Mouse (Mus musculus) layer of hippocampus, adult 11-12 months (tissue): Measurements from ENCODE around the gene Ccdc70.
"Not testable (repeated sequence)": the region's sequence is repeated elsewhere in the genome, so short reads cannot be mapped to it uniquely, and the experiment has no call there.

Experiments used
- DNase-seq: peaks from one replicate; pipeline ENCODE4 v3.0.0; 2022; ENCODE audit warnings: low spot score

Gene Ccdc70

DNA sequence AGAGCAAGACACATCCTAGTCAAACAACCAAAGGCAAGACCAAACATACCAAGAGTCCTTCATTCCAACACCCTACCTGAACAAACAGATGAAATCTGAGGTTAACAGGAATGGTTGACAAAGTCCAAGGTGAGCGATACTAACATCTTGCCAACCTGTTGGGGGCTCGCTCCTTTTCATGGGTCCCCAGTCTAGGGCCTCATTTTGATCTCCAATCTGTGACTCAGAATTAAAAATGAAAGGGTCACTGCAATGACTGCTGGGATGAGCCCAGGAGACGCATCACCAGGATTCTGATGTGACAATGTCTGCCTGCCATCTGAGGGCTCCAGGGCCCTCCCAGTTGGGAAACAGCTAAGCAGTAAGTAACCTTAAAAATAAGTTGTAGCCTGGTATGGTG lies at the start of gene Ccdc70:
TSS of gene Ccdc70 (plus strand) at position 301 of the 400 bp plus-strand sequence.
- DNase-seq = no peak

- DNase-seq = not testable (repeated sequence)
Observed at GRCm38 (mm10) chr8:21930754-21931153, 38.8 kb upstream of the Ccdc70 start.

DNA sequence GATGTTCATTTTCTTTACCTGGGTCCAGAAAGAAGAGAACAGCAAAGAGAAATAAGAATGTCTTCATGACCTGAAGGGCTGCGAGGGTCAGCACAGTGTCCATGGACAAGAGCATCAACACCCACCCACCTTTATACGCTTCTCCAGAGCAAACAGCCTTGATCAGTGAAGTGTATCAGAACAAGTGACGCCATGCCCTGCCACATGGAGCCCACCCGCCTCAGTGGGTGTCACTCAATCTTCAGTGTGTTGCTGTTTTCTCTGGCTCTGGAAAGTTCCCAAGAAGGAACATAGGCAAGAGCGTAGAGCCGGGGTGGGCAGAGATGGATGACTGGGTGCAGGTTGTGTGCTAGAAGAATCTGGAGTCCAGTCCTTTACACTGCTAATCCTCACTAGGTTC lies 37.0 kb upstream of the Ccdc70 start, which contains the start of gene Defb15:
TSS of gene Defb15 (minus strand) at position 101 of the 400 bp plus-strand sequence.
- no peak for DNase-seq

GRCm38 (mm10) chr8:21938052-21938451 lies 31.5 kb upstream of the Ccdc70 start, which contains the start of gene Defb35:
TSS of gene Defb35 (plus strand) at chr8:21938352.
- DNase-seq = not testable (repeated sequence)

GRCm38 (mm10) chr8:21946462-21946861 lies 23.1 kb upstream of the Ccdc70 start, which contains the start of gene Defb13:
TSS of gene Defb13 (plus strand) at chr8:21946762.
- no peak for DNase-seq

DNA sequence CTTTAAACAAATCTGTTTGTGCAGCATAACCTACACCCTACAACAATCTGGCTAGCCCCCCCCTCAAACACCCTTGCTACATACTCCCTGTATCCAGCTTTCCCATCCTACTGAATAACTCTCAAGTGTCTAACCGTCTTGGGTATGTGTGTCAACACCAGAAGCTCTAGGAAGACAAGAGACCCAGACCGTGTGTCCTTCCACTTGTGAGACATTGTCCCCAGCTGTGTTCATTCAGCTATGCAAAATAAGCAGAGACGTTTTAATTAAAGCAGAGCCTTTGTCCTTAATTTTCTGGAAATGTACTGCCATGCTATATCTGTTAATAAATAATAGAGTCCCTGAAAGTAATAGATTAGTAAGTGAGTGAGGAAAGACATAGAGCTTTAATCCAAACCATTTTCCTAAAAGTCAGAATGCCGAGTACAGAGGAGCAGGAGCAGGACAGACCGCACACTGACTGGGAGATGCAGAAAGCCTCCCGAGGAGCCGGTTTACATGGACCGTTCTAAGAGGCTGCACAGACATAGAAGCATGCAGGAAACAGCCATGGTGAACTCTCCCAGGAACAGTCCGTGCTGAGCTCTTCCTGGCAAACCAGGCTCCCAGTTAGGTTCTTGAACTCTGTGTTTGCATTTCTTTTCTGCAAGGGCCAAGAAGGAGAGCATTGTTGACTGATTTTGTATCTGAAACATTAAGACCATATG lies 22.1 kb upstream of the Ccdc70 start:
- DNase-seq = no peak

- DNase-seq = peak; percentile 45
Observed at GRCm38 (mm10) chr8:21955321-21955720, 14.3 kb upstream of the Ccdc70 start.

- DNase-seq = no peak
Observed at GRCm38 (mm10) chr8:21956336-21956735, 13.2 kb upstream of the Ccdc70 start.

- DNase-seq = no peak
Observed at GRCm38 (mm10) chr8:21958414-21958813, 11.2 kb upstream of the Ccdc70 start, which contains the start of gene Fam90a1a. TSS of gene Fam90a1a (plus strand) at chr8:21958714.

- DNase-seq = no peak
Observed at GRCm38 (mm10) chr8:21966646-21967045, 2.9 kb upstream of the Ccdc70 start.

DNA sequence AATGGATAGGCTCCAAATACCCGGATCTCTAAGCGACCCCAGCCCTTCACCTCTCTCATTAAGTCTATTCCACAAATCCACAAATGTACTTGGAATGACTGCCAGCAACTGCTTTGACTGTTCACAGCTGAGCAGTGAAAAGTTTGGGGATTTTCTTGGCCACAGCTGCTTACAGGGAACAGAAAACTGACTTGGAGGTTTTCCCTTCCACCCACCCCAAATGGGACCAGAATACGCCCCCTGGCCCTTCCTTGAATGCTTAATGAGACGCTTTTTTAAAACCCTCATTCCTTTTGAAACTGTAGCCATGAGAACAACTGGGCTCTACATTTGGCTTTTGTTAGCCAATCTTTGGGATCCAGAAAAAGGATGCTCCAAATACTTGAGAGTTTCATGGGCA lies 8.6 kb downstream of the Ccdc70 start:
- DNase-seq = peak; percentile 35

- DNase-seq = peak; percentile 27
Observed at GRCm38 (mm10) chr8:21981664-21982337, 12.2 kb downstream of the Ccdc70 start.

- peak; percentile 68 for DNase-seq
Observed at GRCm38 (mm10) chr8:21992184-21992583, 22.6 kb downstream of the Ccdc70 start.

GRCm38 (mm10) chr8:21995181-21995580 lies 25.6 kb downstream of the Ccdc70 start:
- DNase-seq = no peak

- DNase-seq = no peak
Observed at GRCm38 (mm10) chr8:22004750-22005522, 35.4 kb downstream of the Ccdc70 start.

GRCm38 (mm10) chr8:22006423-22006822 lies 36.8 kb downstream of the Ccdc70 start:
- DNase-seq = no peak

GRCm38 (mm10) chr8:22009403-22009802 lies 39.8 kb downstream of the Ccdc70 start:
- DNase-seq = no peak

DNA sequence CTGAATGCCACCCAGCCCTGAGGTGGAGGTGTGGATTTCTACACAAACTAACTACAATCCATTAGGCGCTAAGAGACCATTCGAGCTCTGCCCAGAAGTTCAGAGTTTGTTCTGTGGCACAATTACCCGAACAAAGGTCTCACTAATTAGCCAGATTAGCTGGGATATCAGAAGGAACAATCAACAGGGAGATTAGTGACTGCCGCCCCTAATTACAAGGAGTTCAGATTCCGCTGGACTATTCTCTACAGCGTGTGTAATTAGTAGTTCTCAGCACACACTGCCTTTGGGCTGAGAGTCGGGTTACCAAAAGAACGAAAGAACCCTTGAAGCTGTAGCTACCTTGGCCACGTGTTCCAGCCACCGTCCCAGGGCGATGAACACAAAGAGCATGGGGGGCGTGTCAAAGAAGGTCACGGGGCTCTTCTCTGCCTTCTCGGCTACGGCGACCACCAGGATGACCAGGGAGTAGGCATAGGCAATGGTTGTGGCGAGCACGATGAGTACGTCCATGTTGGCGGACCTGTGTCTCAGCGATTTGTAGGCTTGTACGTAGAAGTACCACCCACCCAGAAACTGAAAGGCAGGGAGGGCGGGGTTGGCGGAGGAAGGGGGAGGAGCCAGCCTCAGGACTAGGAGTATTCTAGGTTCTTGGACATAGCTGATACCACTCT lies 43.6 kb downstream of the Ccdc70 start:
- DNase-seq = no peak

- no peak for DNase-seq
Observed at GRCm38 (mm10) chr8:22017731-22018130, 48.2 kb downstream of the Ccdc70 start.

DNA sequence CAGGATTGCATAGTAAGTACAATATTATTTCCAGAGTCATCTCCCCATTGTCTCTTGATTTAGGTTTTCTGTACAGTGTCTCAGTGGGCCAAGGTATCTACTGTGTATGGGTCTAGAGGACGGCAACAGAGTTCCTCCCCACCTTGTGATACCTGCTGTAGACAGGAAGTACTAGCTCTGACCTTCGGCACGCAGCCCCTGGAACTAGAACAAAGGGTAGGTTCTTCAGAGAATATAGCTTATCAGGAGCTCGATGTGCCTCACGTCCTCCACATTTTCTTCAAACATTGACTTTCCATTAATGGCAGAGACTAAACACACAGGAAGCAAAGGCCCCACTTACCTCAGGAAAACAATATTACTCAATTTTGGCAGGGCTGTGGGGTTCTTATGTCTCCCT lies 49.9 kb downstream of the Ccdc70 start:
- no peak for DNase-seq

DNA sequence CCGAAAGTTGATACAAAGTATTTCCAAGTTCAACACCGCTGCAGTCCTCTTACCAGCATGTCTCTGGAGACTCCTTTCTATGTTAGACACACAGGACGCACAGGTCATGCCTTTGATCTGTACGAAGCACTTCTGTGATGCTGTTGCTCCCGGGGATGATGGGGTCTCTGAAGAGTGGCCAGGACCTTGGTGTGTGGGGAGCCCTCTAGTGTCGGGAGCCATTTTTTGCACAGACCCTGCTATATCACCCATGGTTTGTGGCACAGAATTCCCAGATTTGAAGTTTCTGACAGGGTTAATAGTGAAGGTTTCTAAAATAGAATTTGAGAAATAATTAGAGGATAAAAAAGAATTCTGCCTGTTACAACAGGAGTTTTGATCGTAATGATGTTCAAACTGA lies 52.7 kb downstream of the Ccdc70 start:
- DNase-seq = no peak
